ENCODE assay signal across 9 mouse cellular contexts in the genomic region with DNA sequence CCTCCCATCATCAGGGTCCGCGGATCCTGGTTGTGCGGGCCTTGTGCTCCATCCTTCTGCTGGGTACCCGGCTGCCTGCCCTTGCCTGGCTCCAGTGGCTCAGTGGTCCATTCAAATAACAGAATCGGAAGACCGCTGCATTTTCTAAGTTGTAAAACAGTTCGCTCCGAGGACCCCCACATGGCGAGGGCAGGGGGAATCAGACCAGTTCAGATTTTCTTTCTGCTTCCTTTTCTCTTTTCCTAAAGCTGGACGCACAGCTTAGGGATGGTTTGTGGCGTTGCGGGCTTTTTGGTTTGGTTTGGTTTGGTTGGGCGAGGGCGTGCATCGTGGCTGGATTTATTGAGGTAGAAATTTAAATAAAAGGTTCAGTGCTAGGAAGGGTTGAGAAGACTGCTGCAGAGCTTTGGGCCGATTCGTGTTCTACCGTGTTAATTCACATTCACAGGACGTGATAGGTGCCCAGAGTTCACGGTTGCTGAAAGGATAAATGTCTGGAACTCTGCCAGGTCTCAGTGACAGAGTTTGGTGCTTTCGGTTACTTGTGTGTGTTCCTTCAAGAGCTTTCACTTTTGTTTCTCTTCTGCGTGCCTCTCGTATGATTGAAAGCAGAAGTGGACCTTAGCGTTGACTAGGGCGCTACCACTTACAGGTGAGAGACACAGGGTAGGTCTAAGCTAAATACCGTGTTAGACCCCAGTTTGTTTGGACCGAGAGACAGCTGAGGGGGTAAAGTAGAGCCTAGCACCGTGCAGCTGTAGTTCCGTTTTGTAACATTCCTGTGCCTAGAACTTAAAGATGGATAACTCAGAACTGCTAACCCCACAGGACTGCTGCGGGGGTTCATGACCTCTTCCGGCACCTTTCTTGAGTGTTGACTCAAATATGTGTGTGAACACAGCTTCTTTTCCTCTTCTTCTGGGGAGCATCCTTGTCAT.
DNase-seq lines count a peak whose midpoint lies in the region; ATAC-seq and TF ChIP-seq lines count a peak whose summit lies in the region.
"Had no signal": no experiment of that assay in that cellular context is flagged by ENCODE, and none has a peak within 500 bp of the region (broad histone marks: within the 10 kb centered on the region; RNA-seq: fewer than 3 reads in every experiment).

No protein-coding gene starts in this region.

- no peaks in the 10 kb centered on the region for H3K36me3 ChIP-seq in forebrain, embryonic 16.5 days (ENCODE audit: control insufficient read depth, insufficient read depth)
- no peaks in the 10 kb centered on the region for H3K36me3 ChIP-seq in hindbrain, embryonic 11.5 days (ENCODE audit: control insufficient read depth, insufficient read depth, low read length)

- H3K27me3 ChIP-seq in forebrain, embryonic 16.5 days (replicated peaks; ENCODE audit: control insufficient read depth, insufficient read depth, low read length), result no peaks in the 10 kb centered on the region
- no peaks in the 10 kb centered on the region for H3K27me3 ChIP-seq in hindbrain, embryonic 11.5 days (ENCODE audit: control insufficient read depth, insufficient read depth, low read length)
- H3K27me3 ChIP-seq: Patski had no signal

- peak overlapping the region; percentile 75 for H3K9ac ChIP-seq in forebrain, embryonic 16.5 days (replicated peaks; ENCODE audit: low read depth, low read length)
- H3K9ac ChIP-seq in hindbrain, embryonic 11.5 days (ENCODE audit: low read depth, low read length), result peak overlapping the region; percentile 92

- no peaks in the 10 kb centered on the region for H3K9me3 ChIP-seq in forebrain, embryonic 16.5 days (ENCODE audit: control insufficient read depth, low read length)
- no peaks in the 10 kb centered on the region for H3K9me3 ChIP-seq in hindbrain, embryonic 11.5 days (ENCODE audit: control insufficient read depth, low read length)

- WGBS in forebrain, embryonic 16.5 days, result 9% methylated on average over 31 of the region's 31 CpGs
- 20% methylated on average over 31 of the region's 31 CpGs for WGBS in hindbrain, embryonic 11.5 days

- DNase-seq in gastrocnemius, adult 2 months, result peak; percentile 27
- no peak for DNase-seq in gastrocnemius, postnatal 25 days
- peak; percentile 56 for DNase-seq in hindbrain, embryonic 11.5 days (ENCODE audit: low spot score)
- DNase-seq in left cerebral cortex, adult 8-10 months (ENCODE audit: low spot score in 2 of 2), result peak; percentile 41 to 45
- DNase-seq in spleen, adult 12 weeks (ENCODE audit: low spot score), result peak; percentile 60

- peak; percentile 9 for ATAC-seq in forebrain, embryonic 16.5 days
- peak; percentile 29 for ATAC-seq in hindbrain, embryonic 11.5 days (ENCODE audit: low FRiP score)
- ATAC-seq in megakaryocyte progenitor cell, adult 5-6 weeks (replicated peaks; ENCODE audit: poor library complexity), result peak; percentile 53

- peak overlapping the region; percentile 94 for H3K4me3 ChIP-seq in gastrocnemius, adult 2 months
- H3K4me3 ChIP-seq in brown adipose tissue, adult 24 weeks (ENCODE audit: insufficient read depth, low read depth, low read length), result peak overlapping the region; percentile 87
- peak overlapping the region; percentile 95 for H3K4me3 ChIP-seq in forebrain, embryonic 16.5 days (replicated peaks; ENCODE audit: low read length)
- H3K4me3 ChIP-seq in hindbrain, embryonic 11.5 days (ENCODE audit: low read depth, low read length), result peak overlapping the region; percentile 84

- H3K27ac ChIP-seq in gastrocnemius, adult 2 months, result peak overlapping the region; percentile 100
- H3K27ac ChIP-seq in brown adipose tissue, adult 24 weeks (replicated peaks; ENCODE audit: low read depth, low read length), result peak overlapping the region; percentile 93
- peak overlapping the region; percentile 98 for H3K27ac ChIP-seq in forebrain, embryonic 16.5 days (ENCODE audit: low read length)
- peak overlapping the region; percentile 94 for H3K27ac ChIP-seq in hindbrain, embryonic 11.5 days (ENCODE audit: low read depth, low read length)

- H3K4me2 ChIP-seq in forebrain, embryonic 16.5 days (ENCODE audit: low read length), result peak overlapping the region; percentile 64
- peak overlapping the region; percentile 89 for H3K4me2 ChIP-seq in hindbrain, embryonic 11.5 days (replicated peaks; ENCODE audit: low read depth, low read length)

- no peak for TF ChIP-seq CTCF in gastrocnemius, adult 2 months (IDR thresholded peaks at IDR 0.05)

- H3K4me1 ChIP-seq in brown adipose tissue, adult 24 weeks (ENCODE audit: control insufficient read depth, insufficient read depth, insufficient read length, low read length), result peaks cover 3% of the 10 kb centered on the region
- peaks cover 33% of the 10 kb centered on the region for H3K4me1 ChIP-seq in forebrain, embryonic 16.5 days (replicated peaks; ENCODE audit: control insufficient read depth, insufficient read depth, low read length)
- H3K4me1 ChIP-seq in hindbrain, embryonic 11.5 days (replicated peaks; ENCODE audit: control insufficient read depth, insufficient read depth, low read length), result peaks cover 6% of the 10 kb centered on the region

- intact Hi-C loops in gastrocnemius, adult 2 months (cut with DNase I), result loop anchor here (5.0 kb wide), 1 partner anchor 95 kb away; no protein-coding TSS in a partner anchor
